Mouse (Mus musculus) neural tube, embryonic 15.5 days (tissue): ENCODE results near the gene Grhl1. TPM values are rescaled to one million over a fixed set of nuclear protein-coding genes. Genes with fewer than 3 reads are reported as not detected.

ENCODE experiments used
- ATAC-seq: fragments of 200-750 bp; cut with Nextera tagmentation; 2 replicates; pipeline ENCODE4 v1.8.0; 2017; ENCODE audit warnings: mild to moderate bottlenecking, moderate TSS enrichment, moderate library complexity; ENCODE audit not compliant: low FRiP score
- H3K27ac ChIP-seq: fragments of 300-500 bp; sonication (generic); replicated peaks from 2 replicates; pipeline ENCODE4 v1.5.1; 2015; ENCODE audit warnings: mild to moderate bottlenecking, inconsistent platforms
- H3K27me3 ChIP-seq: fragments of 300-500 bp; sonication (generic); replicated peaks from 2 replicates; pipeline ENCODE4 v1.6.1; 2015; ENCODE audit warnings: inconsistent platforms
- H3K36me3 ChIP-seq: fragments of 300-500 bp; sonication (generic); 2 replicates; pipeline ENCODE4 v1.6.1; 2015; ENCODE audit warnings: inconsistent platforms
- H3K4me1 ChIP-seq: fragments of 300-500 bp; sonication (generic); 2 replicates; pipeline ENCODE4 v1.6.1; 2015; ENCODE audit warnings: inconsistent platforms
- H3K4me2 ChIP-seq: fragments of 300-500 bp; sonication (generic); 2 replicates; pipeline ENCODE4 v1.6.1; 2015; ENCODE audit warnings: inconsistent platforms, mild to moderate bottlenecking, moderate library complexity
- H3K4me3 ChIP-seq: fragments of 300-500 bp; sonication (generic); replicated peaks from 2 replicates; pipeline ENCODE4 v1.5.1; 2015; ENCODE audit warnings: mild to moderate bottlenecking, inconsistent platforms
- H3K9ac ChIP-seq: fragments of 300-500 bp; sonication (generic); replicated peaks from 2 replicates; pipeline ENCODE4 v1.6.1; 2015; ENCODE audit warnings: mild to moderate bottlenecking, inconsistent platforms
- H3K9me3 ChIP-seq: fragments of 300-500 bp; sonication (generic); replicated peaks from 2 replicates; pipeline ENCODE4 v1.6.1; 2016; ENCODE audit warnings: inconsistent platforms
- WGBS: fragments of 180-500 bp; shearing (Covaris S2); methylation state at CpG from one replicate; pipeline ENCODE4 v1.1.7; 2015; ENCODE audit warnings: mixed read lengths; 5-methylcytosine and 5-hydroxymethylcytosine counted together
- polyA plus RNA-seq: library from polyadenylated mRNA; unstranded; fragments of >200 nt; fragmentation: Nextera tagmentation; extraction: Ambion mirVana; gene quantifications from 2 replicates; pipeline ENCODE4 v1.2.1, GENCODE M21; 2015

The Grhl1 gene
- polyA plus RNA-seq, 1 experiment from 2014 or later: 0.63 TPM

GRCm38 (mm10) chr12:24565311-24565710 is 6.8 kb upstream of the Grhl1 start:
- ATAC-seq: no peak
- Histone ChIP-seq H3K4me2 (no peak overlapping the region), H3K9me3 (no peaks in the 10 kb centered on the region), H3K27me3 (peaks cover 2% of the 10 kb centered on the region; the same call in 1 of the 2 replicates), H3K36me3 (0 out of 2 replicates have a peak, but pooled peaks cover 7% of the 10 kb centered on the region), H3K9ac (no peak overlapping the region), H3K27ac (no peak overlapping the region), H3K4me3 (no peak overlapping the region), H3K4me1 (no peaks in the 10 kb centered on the region)
- 81% methylated on average over 6 of the region's 6 CpGs for WGBS

DNA sequence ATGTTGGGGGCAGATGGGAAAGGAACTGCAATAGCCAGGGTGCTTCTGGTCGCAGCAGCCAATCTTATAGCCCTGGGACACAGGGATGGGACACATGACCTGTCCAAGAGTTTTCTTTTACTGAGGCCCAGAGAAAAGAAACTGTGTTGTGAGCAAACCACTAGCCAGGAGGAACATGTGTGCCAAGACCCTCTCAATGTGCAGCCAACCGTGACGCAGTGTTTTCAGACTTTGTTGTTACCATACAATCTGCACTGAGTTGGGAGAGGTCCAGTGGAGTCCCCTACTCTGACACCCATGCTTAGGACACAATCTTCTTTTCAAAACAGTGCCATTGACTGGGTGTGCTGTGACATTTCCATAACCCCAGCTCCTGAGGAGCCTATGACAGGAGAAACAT is 4.5 kb upstream of the Grhl1 start:
- WGBS: 74% methylated on average over 3 of the region's 3 CpGs
- no peak overlapping the region for H3K4me2 ChIP-seq
- no peaks in the 10 kb centered on the region for H3K9me3 ChIP-seq
- H3K4me1 ChIP-seq: peaks cover 7% of the 10 kb centered on the region
- ATAC-seq: no peak
- H3K27me3 ChIP-seq: peaks cover 15% of the 10 kb centered on the region; the same call in 1 of the 2 replicates
- no peak overlapping the region for H3K4me3 ChIP-seq
- H3K9ac ChIP-seq: no peak overlapping the region
- H3K27ac ChIP-seq: no peak overlapping the region
- H3K36me3 ChIP-seq: no peaks in the 10 kb centered on the region

GRCm38 (mm10) chr12:24572421-24573274 is 565 bp downstream of the Grhl1 start:
- peak overlapping the region; percentile 86 for H3K4me2 ChIP-seq
- WGBS: 6% methylated on average over 39 of the region's 48 CpGs
- peak; percentile 43 for ATAC-seq
- peaks cover 31% of the 10 kb centered on the region for H3K27me3 ChIP-seq
- H3K4me1 ChIP-seq: peaks cover 9% of the 10 kb centered on the region
- H3K9me3 ChIP-seq: no peaks in the 10 kb centered on the region
- no peak overlapping the region for H3K27ac ChIP-seq
- H3K36me3 ChIP-seq: no peaks in the 10 kb centered on the region
- peak overlapping the region; percentile 71 for H3K4me3 ChIP-seq
- peak overlapping the region; percentile 54; the same call in 1 of the 2 replicates for H3K9ac ChIP-seq

- Histone ChIP-seq H3K4me1 (peaks cover 9% of the 10 kb centered on the region), H3K27ac (no peak overlapping the region), H3K9me3 (no peaks in the 10 kb centered on the region), H3K9ac (no peak overlapping the region), H3K36me3 (no peaks in the 10 kb centered on the region), H3K4me2 (no peak overlapping the region), H3K4me3 (no peak overlapping the region), H3K27me3 (peaks cover 31% of the 10 kb centered on the region)
- WGBS: 52% methylated on average over 3 of the region's 3 CpGs
- ATAC-seq: no peak
Observed at GRCm38 (mm10) chr12:24573275-24573580, 1.1 kb downstream of the Grhl1 start.

DNA sequence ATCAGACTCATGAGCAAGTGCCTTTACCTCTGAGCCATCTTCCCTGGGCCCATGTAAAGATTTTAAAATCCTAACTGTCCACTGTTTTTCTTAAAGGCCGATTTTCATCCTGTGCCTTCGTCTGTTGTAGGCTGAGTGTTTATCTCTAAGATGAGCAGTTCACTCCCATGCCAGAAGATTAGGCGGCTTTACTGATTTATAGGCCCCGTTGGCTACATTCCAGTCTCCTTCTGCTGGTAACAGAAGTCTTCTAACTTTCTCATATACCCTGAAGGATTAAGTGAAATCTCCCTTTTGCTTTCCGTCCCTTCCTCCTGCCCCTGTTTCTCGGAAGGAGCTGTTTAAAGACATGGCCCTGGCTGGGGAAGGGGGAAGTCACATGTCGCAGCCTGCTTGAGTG is 2.8 kb downstream of the Grhl1 start:
- Histone ChIP-seq H3K9ac (no peak overlapping the region), H3K4me2 (no peak overlapping the region), H3K36me3 (no peaks in the 10 kb centered on the region), H3K4me3 (no peak overlapping the region), H3K4me1 (peaks cover 9% of the 10 kb centered on the region), H3K27me3 (peaks cover 31% of the 10 kb centered on the region), H3K9me3 (no peaks in the 10 kb centered on the region), H3K27ac (no peak overlapping the region)
- ATAC-seq: no peak
- WGBS: 49% methylated on average over 7 of the region's 7 CpGs

DNA sequence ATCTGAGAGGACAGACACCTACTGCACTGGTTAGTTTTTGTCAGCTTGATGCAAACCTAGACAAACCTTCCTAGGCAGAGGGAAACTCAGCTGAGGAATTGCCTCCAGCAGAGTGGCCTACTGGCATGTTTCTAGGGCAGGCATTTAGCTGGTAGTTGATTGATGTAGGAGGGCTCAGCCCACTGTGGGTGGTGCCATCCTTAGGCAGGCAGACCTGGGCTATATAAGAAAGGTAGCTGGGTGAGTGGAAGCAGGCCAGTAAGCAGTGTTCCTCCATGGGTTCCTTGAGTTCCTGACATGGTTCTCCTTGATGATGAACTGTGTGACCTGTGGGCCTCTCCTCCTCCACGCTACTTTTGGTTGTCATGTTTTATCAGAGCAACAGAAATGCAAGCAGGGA is 8.4 kb downstream of the Grhl1 start:
- no peaks in the 10 kb centered on the region for H3K27me3 ChIP-seq
- H3K4me3 ChIP-seq: no peak overlapping the region
- H3K27ac ChIP-seq: no peak overlapping the region
- H3K9me3 ChIP-seq: no peaks in the 10 kb centered on the region
- no peak overlapping the region for H3K4me2 ChIP-seq
- no peaks in the 10 kb centered on the region for H3K4me1 ChIP-seq
- 87% methylated on average over 1 of the region's 1 CpGs for WGBS
- ATAC-seq: no peak
- H3K36me3 ChIP-seq: no peaks in the 10 kb centered on the region
- no peak overlapping the region for H3K9ac ChIP-seq

- Histone ChIP-seq H3K27me3 (no peaks in the 10 kb centered on the region), H3K9me3 (no peaks in the 10 kb centered on the region), H3K36me3 (no peaks in the 10 kb centered on the region), H3K4me3 (no peak overlapping the region), H3K27ac (no peak overlapping the region), H3K4me1 (no peaks in the 10 kb centered on the region), H3K9ac (no peak overlapping the region), H3K4me2 (no peak overlapping the region)
- 66% methylated on average over 14 of the region's 14 CpGs for WGBS
- ATAC-seq: no peak; the same call in 1 of the 2 replicates
Observed at GRCm38 (mm10) chr12:24580996-24581683, 9.1 kb downstream of the Grhl1 start.

DNA sequence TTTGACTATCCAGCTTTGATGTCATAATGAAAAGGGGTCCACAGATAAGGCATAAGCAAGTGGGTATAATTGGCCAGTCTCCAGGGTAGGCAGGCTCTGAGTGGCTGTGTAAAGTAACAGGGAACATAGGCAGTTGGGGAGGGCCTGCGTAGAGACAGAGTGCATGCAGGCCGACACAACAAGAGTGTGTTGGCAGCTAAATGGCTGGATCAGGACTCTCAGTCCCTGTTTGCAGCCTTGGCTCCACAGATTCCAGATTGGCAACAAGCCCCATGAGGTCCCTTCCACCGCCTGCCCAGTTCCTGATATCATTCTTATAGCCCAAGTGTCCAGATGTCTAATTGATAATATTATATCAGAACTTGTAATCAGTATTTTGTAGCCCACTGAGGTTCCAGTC is 11.6 kb downstream of the Grhl1 start:
- no peaks in the 10 kb centered on the region for H3K4me1 ChIP-seq
- WGBS: 79% methylated on average over 3 of the region's 3 CpGs
- no peak for ATAC-seq

DNA sequence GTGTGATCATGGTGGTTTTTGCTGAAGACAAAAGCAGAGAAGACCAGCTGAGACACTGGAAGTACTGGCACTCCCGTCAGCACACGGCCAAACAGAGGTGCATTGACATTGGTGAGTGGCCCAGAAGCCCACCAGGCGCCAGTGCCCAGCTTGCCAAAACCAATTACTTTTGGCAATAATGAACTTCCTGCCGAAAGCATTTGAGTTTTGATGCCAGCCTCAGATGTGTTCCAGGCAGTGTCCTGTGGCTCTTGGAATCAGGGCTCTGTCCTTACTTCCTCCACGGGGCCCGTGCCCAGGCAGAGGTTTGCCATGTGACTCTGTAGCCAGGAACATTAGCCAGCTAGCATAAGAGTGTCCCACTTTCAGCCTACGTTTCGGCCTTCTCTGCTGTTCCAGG is 12.8 kb downstream of the Grhl1 start:
- WGBS: 84% methylated on average over 8 of the region's 8 CpGs
- H3K9me3 ChIP-seq: no peaks in the 10 kb centered on the region
- no peak overlapping the region for H3K27ac ChIP-seq
- no peak for ATAC-seq
- H3K4me3 ChIP-seq: no peak overlapping the region
- H3K4me1 ChIP-seq: no peaks in the 10 kb centered on the region
- H3K36me3 ChIP-seq: no peaks in the 10 kb centered on the region
- no peak overlapping the region for H3K9ac ChIP-seq
- H3K27me3 ChIP-seq: no peaks in the 10 kb centered on the region
- no peak overlapping the region for H3K4me2 ChIP-seq

More for the DNA sequence above, 11.6 kb downstream of the Grhl1 start:
- H3K27me3 ChIP-seq: no peaks in the 10 kb centered on the region
- H3K36me3 ChIP-seq: no peaks in the 10 kb centered on the region
- H3K4me2 ChIP-seq: no peak overlapping the region
- H3K27ac ChIP-seq: no peak overlapping the region
- no peaks in the 10 kb centered on the region for H3K9me3 ChIP-seq
- no peak overlapping the region for H3K9ac ChIP-seq
- H3K4me3 ChIP-seq: no peak overlapping the region

DNA sequence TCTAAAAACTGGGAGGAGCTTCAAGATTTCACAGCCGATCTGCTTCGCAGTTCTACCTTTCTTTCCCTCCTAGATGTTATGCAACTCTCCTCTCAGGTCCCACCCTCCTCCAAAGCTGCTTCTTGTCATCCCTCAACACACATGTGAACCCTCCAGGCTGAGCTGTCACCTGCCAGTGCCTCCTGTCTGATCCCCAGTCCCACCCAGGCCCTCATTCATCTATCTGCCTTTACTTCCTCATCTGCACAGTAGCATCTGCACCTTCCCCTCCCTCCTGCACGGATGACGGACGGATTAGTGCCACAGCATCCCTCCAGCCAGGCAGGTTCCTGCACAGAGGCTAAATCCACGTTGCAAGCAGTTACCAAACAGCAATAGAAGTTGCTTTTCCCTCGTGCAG is 14.1 kb downstream of the Grhl1 start:
- Histone ChIP-seq H3K9ac (no peak overlapping the region), H3K4me3 (no peak overlapping the region), H3K4me1 (no peaks in the 10 kb centered on the region), H3K27ac (no peak overlapping the region), H3K9me3 (no peaks in the 10 kb centered on the region), H3K36me3 (no peaks in the 10 kb centered on the region), H3K27me3 (no peaks in the 10 kb centered on the region), H3K4me2 (no peak overlapping the region)
- 74% methylated on average over 7 of the region's 7 CpGs for WGBS
- ATAC-seq: no peak

DNA sequence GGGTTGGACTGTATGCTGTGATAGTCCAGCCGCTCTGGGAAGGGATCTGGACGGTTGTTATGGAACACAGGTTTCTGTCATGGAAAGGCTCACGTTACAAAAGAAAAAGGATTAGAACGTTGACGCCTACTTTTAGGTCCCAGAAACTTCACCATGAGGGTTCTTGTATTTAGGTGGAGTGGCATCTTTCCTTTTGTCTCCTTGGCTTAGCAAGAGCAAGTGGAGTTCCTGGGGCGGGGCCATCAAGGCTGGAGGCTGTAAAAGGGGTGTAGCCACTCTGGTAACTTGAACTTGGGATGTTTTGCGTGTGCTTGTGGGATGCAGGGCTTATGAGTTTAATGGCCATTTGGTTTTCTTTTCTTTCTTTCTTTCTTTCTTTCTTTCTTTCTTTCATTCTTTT is 18.3 kb downstream of the Grhl1 start:
- Histone ChIP-seq H3K4me1 (peaks cover 5% of the 10 kb centered on the region; the same call in 1 of the 2 replicates), H3K4me3 (no peak overlapping the region), H3K27me3 (no peaks in the 10 kb centered on the region), H3K27ac (no peak overlapping the region), H3K9ac (no peak overlapping the region), H3K9me3 (no peaks in the 10 kb centered on the region), H3K4me2 (no peak overlapping the region), H3K36me3 (no peaks in the 10 kb centered on the region)
- WGBS: 77% methylated on average over 7 of the region's 7 CpGs
- no peak for ATAC-seq

DNA sequence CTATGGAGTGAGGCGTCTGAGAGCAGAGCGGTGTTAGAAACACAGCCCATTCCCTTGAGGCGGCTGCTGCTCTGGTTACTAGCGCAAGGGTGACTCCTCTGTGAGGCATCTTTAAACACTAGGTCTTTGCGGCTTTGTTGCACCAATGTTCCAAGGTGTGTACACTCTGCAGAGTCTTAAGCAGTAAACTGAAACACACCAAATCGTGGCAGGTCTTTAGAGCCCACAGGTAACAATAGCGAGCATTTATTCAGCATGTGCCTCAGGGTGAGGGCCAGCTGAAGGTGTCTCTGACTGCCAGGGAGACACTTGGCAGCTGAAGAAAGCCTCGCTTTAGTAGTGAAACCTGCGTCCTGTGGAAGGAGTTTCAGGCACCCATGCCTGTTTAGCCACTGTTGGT is 20.0 kb downstream of the Grhl1 start:
- H3K36me3 ChIP-seq: no peaks in the 10 kb centered on the region
- no peak overlapping the region for H3K9ac ChIP-seq
- no peaks in the 10 kb centered on the region for H3K27me3 ChIP-seq
- no peaks in the 10 kb centered on the region for H3K9me3 ChIP-seq
- ATAC-seq: no peak
- H3K4me3 ChIP-seq: no peak overlapping the region
- peaks cover 5% of the 10 kb centered on the region; the same call in 1 of the 2 replicates for H3K4me1 ChIP-seq
- H3K4me2 ChIP-seq: no peak overlapping the region
- no peak overlapping the region for H3K27ac ChIP-seq
- 81% methylated on average over 9 of the region's 9 CpGs for WGBS
